Mouse (Mus musculus) cerebellum, adult 9-10 months (tissue): ENCODE results near the gene Yipf2.

ENCODE experiments used
- DNase-seq: peaks from one replicate; pipeline ENCODE4 v3.0.0; 2022

The Yipf2 gene

DNA sequence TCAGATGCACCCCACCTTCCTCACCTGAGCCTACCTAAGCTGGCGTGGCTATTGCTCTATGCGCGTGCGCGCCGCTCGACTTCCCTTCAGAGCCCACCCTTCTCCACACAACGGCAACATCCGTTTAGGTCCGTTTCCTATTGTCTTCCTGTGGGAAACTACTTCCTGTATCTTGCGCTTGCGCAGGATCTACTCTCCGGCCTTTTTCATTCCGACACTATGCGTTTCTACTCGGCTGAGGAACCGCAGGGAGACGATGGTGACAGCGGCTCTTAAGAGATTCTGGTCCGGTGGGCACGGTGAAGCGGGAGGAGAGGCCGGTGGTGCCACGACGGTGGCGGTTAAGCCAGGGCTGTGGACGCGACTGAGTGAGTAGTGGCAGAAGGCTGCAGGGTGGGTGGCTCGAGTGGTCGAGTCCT lies at the start of gene Yipf2, which contains the start of gene Timm29:
Yipf2 (minus strand) TSS at position 126 of the 419 bp plus-strand sequence.
Timm29 (plus strand) TSS at position 20 of the 419 bp plus-strand sequence.
- DNase-seq: peak; percentile 98

GRCm38 (mm10) chr9:21639031-21639430 lies 46.4 kb upstream of the Yipf2 start:
- peak; percentile 73 for DNase-seq

DNA sequence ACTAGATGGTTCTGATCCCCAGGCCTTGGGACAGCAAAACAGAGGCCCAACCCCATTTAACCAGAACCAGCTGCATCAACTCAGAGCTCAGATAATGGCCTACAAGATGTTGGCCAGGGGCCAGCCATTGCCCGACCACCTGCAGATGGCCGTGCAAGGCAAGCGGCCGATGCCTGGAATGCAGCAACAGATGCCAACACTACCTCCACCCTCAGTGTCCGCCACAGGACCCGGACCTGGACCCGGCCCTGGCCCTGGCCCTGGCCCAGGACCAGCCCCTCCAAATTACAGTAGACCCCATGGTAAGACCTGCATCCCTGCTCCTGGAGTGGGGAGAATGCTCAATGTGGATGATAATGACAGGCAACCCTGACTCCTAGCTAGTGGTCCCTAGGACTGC lies 43.0 kb upstream of the Yipf2 start:
- DNase-seq: no peak

- DNase-seq: no peak
Measured at GRCm38 (mm10) chr9:21633106-21633505, 40.5 kb upstream of the Yipf2 start.

DNA sequence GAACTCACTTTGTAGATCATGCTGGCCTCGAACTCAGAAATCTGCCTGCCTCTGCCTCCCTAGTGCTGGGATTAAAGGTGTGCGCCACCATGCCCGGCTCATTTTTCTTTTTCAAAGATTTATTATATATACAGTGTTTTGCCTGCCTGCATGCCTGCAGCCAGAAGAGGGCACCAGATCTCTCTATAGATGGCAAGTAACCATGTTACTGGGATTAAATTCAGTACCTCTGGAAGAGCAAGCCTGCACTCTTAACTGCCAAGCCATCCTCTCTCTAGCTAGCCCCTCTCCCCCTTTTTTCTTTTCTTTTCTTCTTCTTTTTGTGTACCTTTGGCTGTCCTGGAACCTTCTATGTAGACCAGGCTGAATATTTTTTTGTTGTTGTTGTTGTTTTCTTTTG lies 38.0 kb upstream of the Yipf2 start:
- DNase-seq: peak; percentile 81

DNA sequence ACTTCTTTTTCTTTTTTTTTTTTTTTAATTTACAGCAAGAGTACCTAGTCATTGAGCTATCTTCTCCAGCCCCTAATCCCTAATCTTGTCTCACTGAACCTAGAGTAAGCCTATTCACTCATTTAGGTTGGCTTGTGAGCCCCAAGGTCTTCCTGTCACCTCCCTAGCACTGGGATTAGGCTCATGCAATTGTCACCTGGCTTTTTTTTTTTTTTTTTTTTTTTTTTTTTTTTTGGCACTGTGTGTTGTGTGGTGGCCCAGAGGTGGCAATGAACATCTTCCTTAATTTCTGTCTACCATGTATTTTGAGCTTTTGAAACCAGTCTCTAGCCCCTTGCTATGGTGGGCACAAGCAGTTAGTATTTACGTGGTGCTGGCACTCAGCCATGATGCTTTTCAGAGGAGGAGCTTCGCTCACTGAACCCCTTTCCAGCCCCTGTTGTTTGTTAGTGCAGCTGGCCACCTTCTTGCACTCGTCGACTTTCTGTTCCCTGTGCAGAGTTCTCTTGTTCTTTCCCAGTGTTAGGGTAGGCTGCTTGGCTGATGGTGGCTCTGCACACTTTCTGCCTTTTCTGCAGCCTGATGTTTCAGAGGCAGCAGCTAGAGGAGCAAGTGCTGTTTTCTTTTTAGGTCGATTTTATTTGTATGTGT lies 34.6 kb upstream of the Yipf2 start:
- no peak for DNase-seq

- DNase-seq: no peak
Measured at GRCm38 (mm10) chr9:21626571-21626970, 33.9 kb upstream of the Yipf2 start.

GRCm38 (mm10) chr9:21625342-21626339 lies 33.0 kb upstream of the Yipf2 start:
- DNase-seq: no peak

GRCm38 (mm10) chr9:21622676-21623075 lies 30.0 kb upstream of the Yipf2 start:
- no peak for DNase-seq

DNA sequence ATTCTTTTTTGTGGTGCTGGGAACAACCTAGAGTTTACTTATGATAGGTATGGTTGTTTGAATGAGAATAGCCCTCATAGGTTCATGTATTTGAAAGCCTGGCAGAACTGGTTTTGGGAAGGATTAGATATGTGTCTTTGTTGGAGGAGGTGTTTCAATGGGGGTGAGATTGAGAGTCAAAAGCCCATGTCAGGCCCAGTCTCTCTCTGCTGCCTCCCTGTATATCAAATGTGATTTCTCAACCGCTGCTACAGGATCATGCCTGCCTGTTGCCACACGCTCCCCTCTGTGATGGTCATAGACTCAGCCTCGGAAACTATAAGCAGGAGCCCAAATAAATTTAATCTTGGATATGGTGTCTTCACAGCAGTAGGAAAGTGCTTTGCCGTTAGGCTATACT lies 27.6 kb upstream of the Yipf2 start:
- no peak for DNase-seq

DNA sequence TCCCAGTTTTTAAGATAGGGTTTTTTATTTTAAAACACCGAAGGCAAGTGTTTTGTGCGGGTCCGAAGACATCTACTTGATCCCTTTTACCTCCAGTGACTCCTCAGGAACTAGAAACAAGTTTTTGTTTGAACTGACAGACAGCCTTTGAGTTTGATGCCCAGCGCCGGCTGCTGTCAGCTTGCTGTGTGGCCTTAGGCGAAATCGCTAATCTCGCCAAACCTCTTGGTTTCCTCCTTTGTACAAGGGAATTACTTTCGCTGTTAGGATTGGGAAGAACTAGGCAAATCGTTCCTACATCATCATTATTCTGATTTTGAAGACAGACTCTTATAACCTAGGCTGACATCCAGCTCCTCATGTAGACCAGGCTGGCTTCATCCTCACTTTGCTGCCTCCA lies 24.4 kb upstream of the Yipf2 start:
- DNase-seq: no peak

DNA sequence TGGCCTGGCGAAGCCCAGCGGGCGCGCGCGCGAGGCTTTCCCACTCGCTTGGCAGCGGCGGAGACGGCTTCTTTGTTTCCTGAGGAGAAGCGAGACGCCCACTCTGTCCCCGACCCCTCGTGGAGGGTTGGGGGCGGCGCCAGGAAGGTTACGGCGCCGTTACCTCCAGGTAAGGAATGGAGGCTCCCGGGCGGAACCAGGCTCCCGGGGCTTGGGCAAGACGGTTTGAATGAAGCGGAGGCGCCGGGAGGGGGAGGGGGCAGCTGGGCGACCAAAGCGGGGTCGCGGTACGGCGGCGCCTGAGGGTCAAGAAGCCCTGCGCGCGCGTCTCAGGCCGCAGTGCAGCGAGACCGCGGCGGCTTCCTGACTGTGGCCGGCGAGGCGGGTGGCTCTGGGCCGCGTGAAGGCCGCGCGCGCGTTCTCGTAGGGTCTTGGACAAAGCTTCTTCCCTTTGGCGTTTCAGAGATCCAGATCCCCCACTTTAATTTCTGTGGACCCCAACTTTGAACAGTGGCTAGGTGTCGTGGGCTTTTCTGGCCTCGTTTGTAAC lies 23.7 kb upstream of the Yipf2 start:
- DNase-seq: peak; percentile 89

DNA sequence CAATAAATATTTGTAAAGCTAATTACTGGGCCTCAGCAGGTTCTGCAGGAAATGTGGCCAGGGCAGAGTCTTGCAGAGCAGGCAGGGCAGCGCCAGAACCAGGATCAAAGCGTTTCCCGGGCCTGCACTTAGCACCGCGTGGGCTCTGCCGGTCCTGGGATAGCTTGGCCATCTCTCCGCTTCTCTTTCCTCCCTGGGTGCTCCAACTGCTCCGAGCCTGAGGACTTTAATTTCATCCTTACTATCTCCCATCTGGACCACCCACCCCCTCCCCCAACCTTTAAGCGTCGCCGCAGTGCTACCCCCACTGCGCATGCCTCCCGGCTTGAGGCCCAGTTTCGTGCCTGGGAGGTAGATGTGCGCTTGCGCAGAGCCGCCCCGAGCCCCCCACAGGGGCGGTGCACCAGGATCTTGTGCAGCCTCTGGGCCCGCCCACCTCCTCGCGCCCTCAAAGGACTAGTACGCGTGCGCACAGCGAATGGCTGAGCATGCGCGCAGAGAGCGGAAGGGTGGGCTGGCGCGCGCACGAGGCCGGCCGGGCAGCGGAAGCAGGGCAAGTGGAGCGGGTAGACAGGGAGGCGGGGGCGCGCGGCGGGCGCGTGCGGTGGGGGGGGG lies 23.1 kb upstream of the Yipf2 start, which contains the start of gene Smarca4:
Smarca4 (plus strand) TSS at position 553 of the 615 bp plus-strand sequence.
- peak; percentile 100 for DNase-seq

DNA sequence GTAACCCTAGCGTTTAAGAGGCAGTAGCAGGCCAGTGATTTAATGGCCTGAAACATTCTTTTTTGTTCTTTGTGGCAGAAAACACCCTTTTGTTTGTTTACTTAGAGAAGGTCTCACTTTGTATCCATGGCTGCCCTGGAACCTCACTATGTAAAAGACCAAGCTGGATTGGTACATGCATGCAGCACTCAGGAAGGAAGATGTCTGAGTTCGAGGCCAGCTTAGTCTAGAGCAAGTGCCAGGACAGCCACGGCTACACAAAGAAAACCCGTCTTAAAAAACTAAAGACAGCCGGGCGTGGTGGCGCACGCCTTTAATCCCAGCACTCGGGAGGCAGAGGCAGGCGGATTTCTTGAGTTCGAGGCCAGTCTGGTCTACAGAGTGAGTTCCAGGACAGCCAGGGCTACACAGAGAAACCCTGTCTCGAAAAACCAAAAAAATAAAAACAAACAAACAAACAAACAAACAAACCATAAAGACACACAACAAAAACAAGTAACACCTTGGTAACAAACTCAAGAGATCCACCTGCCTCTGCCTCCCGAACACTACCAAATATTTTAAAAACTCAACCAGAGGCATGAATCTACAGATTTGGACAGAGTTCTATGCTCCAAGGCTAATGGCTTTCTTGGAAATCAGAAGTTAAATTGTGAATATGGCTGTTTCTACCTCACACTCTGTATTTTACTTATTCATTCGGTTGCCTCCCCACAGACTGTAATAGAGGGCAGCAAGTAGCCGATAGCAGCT lies 22.4 kb upstream of the Yipf2 start:
- DNase-seq: no peak

- no peak for DNase-seq
Measured at GRCm38 (mm10) chr9:21609861-21610260, 17.2 kb upstream of the Yipf2 start.

DNA sequence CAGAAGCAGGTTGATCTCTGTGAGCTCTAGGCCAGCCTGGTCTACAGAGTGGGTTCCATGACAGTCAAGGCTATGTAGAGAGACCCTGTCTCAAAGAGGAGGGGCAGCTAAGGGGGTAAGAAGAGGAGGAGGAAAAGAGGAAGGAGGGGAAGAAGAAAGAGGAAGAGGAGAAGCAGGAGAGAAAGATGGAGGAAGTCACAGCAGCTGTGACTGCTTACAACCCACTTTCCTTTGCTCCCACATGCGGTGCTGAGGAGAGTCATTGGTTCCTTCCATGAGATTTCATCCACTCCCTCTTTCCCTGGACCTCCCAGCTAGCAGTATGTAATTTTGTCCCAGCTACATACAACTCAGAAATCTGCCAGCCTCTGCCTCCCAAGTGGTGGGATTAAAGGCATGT lies 14.0 kb upstream of the Yipf2 start:
- no peak for DNase-seq

DNA sequence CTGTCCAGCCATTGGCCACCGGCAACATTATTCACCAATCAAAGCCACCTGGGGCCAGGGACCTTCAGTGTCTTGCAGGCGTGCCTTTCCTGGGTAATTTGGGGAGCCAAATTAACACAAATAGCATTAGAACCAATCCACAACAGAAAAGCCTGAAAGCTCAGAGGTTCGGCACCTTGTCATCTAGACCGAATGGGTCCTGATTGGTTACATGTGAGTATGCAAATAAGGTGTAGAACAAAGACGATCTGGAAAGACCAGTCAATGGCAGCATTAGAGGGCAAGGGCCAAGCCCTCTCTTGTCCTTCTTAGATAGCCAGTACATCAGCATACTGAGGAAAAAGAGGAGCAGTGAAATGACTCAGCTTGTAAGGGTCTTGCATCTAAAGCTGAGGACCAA lies 13.2 kb upstream of the Yipf2 start:
- no peak for DNase-seq

GRCm38 (mm10) chr9:21604119-21604518 lies 11.5 kb upstream of the Yipf2 start:
- DNase-seq: no peak

GRCm38 (mm10) chr9:21601722-21602399 lies 9.2 kb upstream of the Yipf2 start:
- peak; percentile 87 for DNase-seq

- no peak for DNase-seq
Measured at GRCm38 (mm10) chr9:21601073-21601472, 8.4 kb upstream of the Yipf2 start.

GRCm38 (mm10) chr9:21600186-21600585 lies 7.6 kb upstream of the Yipf2 start:
- DNase-seq: no peak

DNA sequence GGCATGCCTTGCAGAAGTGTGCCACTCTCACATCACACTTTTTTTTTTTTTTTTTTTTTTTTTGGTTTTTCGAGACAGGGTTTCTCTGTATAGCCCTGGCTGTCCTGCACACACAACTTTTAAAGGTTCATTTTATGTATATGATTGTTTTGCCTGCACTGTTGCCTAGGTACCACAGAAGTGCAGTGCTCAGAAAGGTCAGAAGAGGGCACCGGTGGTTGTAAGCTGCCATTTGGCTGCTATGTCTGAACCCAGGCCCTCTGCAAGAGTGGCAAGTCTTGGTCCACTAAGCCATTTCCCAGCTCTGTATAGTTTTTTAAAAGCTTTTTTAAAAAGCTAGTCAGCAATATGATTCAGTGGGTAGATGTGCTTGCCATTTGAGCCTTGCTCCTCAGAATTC lies 5.6 kb upstream of the Yipf2 start:
- no peak for DNase-seq
